Mouse (Mus musculus): Measurements from ENCODE around the gene Hes7. TPM values are rescaled to one million over a fixed set of nuclear protein-coding genes. Genes with fewer than 3 reads are reported as not detected.

Gene Hes7
- polyA plus RNA-seq, 1 experiment from 2014 or later = 0.68 TPM

- Histone ChIP-seq H3K4me2 (no peak overlapping the region), H3K27me3 (ENCODE audit: insufficient read depth, low read length) (no peaks in the 10 kb centered on the region), H3K4me3 (ENCODE audit: low read depth, low read length) (no peak overlapping the region), H3K27ac (ENCODE audit: low read depth) (no peak overlapping the region), H3K9ac (no peak overlapping the region), H3K36me3 (ENCODE audit: insufficient read depth) (peaks cover 78% of the 10 kb centered on the region), H3K4me1 (ENCODE audit: insufficient read depth) (no peaks in the 10 kb centered on the region; the same call in 1 of the 2 replicates), H3K9me3 (ENCODE audit: low read depth, low read length) (no peaks in the 10 kb centered on the region)
- DNase-seq (no peak), ATAC-seq (ENCODE audit: insufficient read depth) (no peak)
- TF ChIP-seq CTCF (IDR thresholded peaks at IDR 0.05; ENCODE audit: low read depth) = no peak
- 85% methylated on average over 11 of the region's 11 CpGs for WGBS
Measured at GRCm38 (mm10) chr11:69106842-69107241, 13.4 kb upstream of the Hes7 start.

- Histone ChIP-seq H3K4me2 (no peak overlapping the region), H3K9ac (no peak overlapping the region), H3K4me1 (ENCODE audit: insufficient read depth) (no peaks in the 10 kb centered on the region; the same call in 1 of the 2 replicates), H3K4me3 (ENCODE audit: low read depth, low read length) (no peak overlapping the region), H3K27me3 (ENCODE audit: insufficient read depth, low read length) (no peaks in the 10 kb centered on the region), H3K9me3 (ENCODE audit: low read depth, low read length) (no peaks in the 10 kb centered on the region), H3K27ac (ENCODE audit: low read depth) (no peak overlapping the region), H3K36me3 (ENCODE audit: insufficient read depth) (peaks cover 70% of the 10 kb centered on the region)
- DNase-seq (no peak), ATAC-seq (ENCODE audit: insufficient read depth) (no peak)
- no peak for TF ChIP-seq CTCF (IDR thresholded peaks at IDR 0.05; ENCODE audit: low read depth)
- 88% methylated on average over 11 of the region's 11 CpGs for WGBS
Measured at GRCm38 (mm10) chr11:69107676-69108075, 12.5 kb upstream of the Hes7 start.

DNA sequence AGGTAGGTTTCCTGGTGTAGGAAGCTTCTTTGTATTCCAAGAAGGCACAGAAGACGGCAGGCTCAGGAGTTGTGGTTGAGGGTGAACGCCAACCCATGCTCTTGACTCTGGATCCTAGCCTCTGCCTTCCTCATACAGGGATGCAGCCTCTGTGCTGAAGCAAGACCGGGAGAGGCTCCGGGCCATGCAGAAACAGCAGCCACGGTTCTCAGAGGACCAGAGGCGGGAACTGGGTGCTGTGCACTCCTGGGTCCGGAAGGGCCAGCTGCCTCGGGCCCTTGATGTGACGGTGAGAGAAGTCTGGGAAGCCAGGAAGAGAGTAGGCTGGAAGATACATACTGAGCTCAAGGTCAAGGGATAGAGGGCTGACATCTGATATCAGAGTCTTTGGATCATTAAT lies 12.0 kb upstream of the Hes7 start:
- Histone ChIP-seq H3K27me3 (ENCODE audit: insufficient read depth, low read length) (no peaks in the 10 kb centered on the region), H3K27ac (ENCODE audit: low read depth) (no peak overlapping the region), H3K9ac (no peak overlapping the region), H3K9me3 (ENCODE audit: low read depth, low read length) (no peaks in the 10 kb centered on the region), H3K4me3 (ENCODE audit: low read depth, low read length) (no peak overlapping the region), H3K36me3 (ENCODE audit: insufficient read depth) (peaks cover 64% of the 10 kb centered on the region), H3K4me2 (no peak overlapping the region), H3K4me1 (ENCODE audit: insufficient read depth) (no peaks in the 10 kb centered on the region; the same call in 1 of the 2 replicates)
- no peak for TF ChIP-seq CTCF (IDR thresholded peaks at IDR 0.05; ENCODE audit: low read depth)
- ATAC-seq (ENCODE audit: insufficient read depth) = no peak
- WGBS = 88% methylated on average over 9 of the region's 9 CpGs
- DNase-seq = no peak

DNA sequence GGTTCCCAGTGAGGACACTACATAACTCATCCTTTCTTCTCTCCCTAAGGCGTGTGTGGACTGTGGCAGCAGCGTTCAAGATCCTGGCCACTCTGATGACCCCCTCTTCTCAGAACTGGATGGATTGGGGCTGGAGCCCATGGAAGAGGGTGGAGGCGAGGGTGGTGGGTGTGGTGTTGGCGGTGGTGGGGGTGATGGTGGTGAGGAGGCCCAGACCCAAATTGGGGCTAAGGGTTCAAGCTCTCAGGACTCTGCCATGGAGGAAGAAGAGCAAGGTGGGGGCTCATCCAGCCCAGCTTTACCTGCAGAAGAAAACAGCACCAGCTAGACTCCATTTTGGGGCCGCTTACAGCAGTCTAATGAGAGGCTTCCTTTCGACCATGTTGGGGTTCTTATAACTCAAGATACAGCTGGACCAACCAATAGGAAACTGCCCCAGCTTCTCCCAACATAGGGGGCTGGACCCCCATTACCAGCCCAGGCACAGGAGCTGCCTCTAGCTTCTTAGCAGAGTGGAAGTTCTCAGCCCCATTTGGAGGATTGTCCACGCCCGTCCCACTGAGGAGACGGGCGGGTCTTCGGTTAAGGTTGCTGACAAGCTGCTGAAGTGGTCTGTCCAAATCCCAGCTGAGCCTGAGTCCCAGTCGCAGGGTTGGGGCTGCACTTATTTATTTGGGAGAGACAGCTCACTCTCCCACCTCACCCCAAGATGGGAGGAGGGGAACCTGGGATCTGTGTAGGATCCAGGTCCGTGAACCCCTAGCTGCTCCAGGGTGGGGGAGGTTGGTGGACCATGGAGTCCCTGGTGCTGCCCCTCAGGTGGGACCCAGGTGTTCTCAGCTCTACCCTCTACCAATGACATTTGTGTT lies 10.9 kb upstream of the Hes7 start:
- Histone ChIP-seq H3K27ac (ENCODE audit: low read depth) (no peak overlapping the region), H3K36me3 (ENCODE audit: insufficient read depth) (peaks cover 54% of the 10 kb centered on the region)
- 79% methylated on average over 13 of the region's 13 CpGs for WGBS

DNA sequence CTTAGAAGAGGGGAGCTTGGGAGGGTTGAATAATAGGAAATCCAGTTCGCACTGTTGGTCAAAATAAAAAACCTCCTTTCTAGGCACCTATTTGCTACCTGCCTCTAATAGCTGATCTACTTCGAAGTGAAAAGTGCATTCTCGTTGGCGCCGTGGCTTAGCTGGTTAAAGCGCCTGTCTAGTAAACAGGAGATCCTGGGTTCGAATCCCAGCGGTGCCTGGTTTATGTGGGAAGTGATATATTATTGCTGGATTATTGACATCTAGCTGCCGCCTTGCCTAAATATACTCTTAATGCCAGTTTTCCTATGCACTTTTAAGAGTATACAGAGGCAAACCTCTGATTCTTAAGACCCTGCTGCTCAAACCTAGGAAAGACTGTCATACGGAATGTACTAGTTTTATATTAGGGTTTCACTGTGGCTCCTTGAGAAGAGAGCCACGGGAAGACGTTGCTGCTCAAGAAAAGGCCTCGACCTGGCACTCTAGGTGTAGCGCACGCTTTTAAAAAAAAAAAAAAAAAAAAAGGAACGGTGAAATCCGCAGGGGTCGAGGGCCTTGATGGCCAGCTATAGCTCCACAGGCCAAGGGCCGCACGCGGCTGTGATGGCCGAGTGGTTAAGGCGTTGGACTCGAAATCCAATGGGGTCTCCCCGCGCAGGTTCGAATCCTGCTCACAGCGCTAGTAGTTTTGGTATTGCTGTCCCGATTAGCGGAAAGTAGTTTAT lies 9.7 kb upstream of the Hes7 start:
- peak; percentile 79 for ATAC-seq (ENCODE audit: insufficient read depth)
- peaks cover 43% of the 10 kb centered on the region for H3K36me3 ChIP-seq (ENCODE audit: insufficient read depth)

More for the DNA sequence above, 10.9 kb upstream of the Hes7 start:
- Histone ChIP-seq H3K4me1 (ENCODE audit: insufficient read depth) (no peaks in the 10 kb centered on the region; the same call in 1 of the 2 replicates), H3K4me3 (ENCODE audit: low read depth, low read length) (no peak overlapping the region), H3K9me3 (ENCODE audit: low read depth, low read length) (no peaks in the 10 kb centered on the region), H3K9ac (no peak overlapping the region), H3K4me2 (peak overlapping the region; percentile 62), H3K27me3 (ENCODE audit: insufficient read depth, low read length) (no peaks in the 10 kb centered on the region)
- ATAC-seq (ENCODE audit: insufficient read depth) = no peak
- no peak for TF ChIP-seq CTCF (IDR thresholded peaks at IDR 0.05; ENCODE audit: low read depth)
- DNase-seq = no peak

GRCm38 (mm10) chr11:69111051-69111810 lies 9.0 kb upstream of the Hes7 start:
- H3K4me3 ChIP-seq (ENCODE audit: low read depth, low read length) = peak overlapping the region; percentile 51
- peak overlapping the region; percentile 38; the same call in 1 of the 2 replicates for H3K27ac ChIP-seq (ENCODE audit: low read depth)
- peak; percentile 32 for DNase-seq
- peak overlapping the region; percentile 62 for H3K4me2 ChIP-seq
- no peak for ATAC-seq (ENCODE audit: insufficient read depth)
- H3K36me3 ChIP-seq (ENCODE audit: insufficient read depth) = peaks cover 35% of the 10 kb centered on the region
- H3K9ac ChIP-seq = peak overlapping the region; percentile 57
- no peaks in the 10 kb centered on the region; the same call in 1 of the 2 replicates for H3K4me1 ChIP-seq (ENCODE audit: insufficient read depth)
- 6% methylated on average over 21 of the region's 21 CpGs for WGBS
- no peaks in the 10 kb centered on the region; the same call in 1 of the 2 replicates for H3K27me3 ChIP-seq (ENCODE audit: insufficient read depth, low read length)
- no peak for TF ChIP-seq CTCF (IDR thresholded peaks at IDR 0.05; ENCODE audit: low read depth)
- no peaks in the 10 kb centered on the region for H3K9me3 ChIP-seq (ENCODE audit: low read depth, low read length)

More for the DNA sequence above, 9.7 kb upstream of the Hes7 start:
- H3K4me3 ChIP-seq (ENCODE audit: low read depth, low read length) = peak overlapping the region; percentile 51
- H3K9ac ChIP-seq = peak overlapping the region; percentile 57
- H3K4me1 ChIP-seq (ENCODE audit: insufficient read depth) = no peaks in the 10 kb centered on the region; the same call in 1 of the 2 replicates
- H3K4me2 ChIP-seq = peak overlapping the region; percentile 62
- DNase-seq = peak; percentile 98
- under 1% methylated on average over 30 of the region's 30 CpGs for WGBS
- no peaks in the 10 kb centered on the region for H3K9me3 ChIP-seq (ENCODE audit: low read depth, low read length)
- no peak for TF ChIP-seq CTCF (IDR thresholded peaks at IDR 0.05; ENCODE audit: low read depth)
- H3K27me3 ChIP-seq (ENCODE audit: insufficient read depth, low read length) = no peaks in the 10 kb centered on the region; the same call in 1 of the 2 replicates
- H3K27ac ChIP-seq (ENCODE audit: low read depth) = peak overlapping the region; percentile 38; the same call in 1 of the 2 replicates
